Mouse (Mus musculus) left cerebral cortex, postnatal 14 days (tissue): ENCODE measurements around the gene Ell2. TPM values are rescaled to one million over a fixed set of nuclear protein-coding genes. Genes with fewer than 3 reads are reported as not detected.

Experiments
- DNase-seq, 2 experiments: peaks; one replicate each; pipeline ENCODE4 v3.0.0; 2021 to 2022; ENCODE audit warnings: low spot score in 2 of 2, mixed read lengths in 1 of 2
- intact Hi-C: fragments of 180-260 bp; cut with DNase I; formaldehyde crosslinking; loops from one replicate; pipeline ENCODE4 v1.15.1; 2025
- total RNA-seq, 2 experiments: library from RNA; stranded (reverse); gene quantifications; 2 replicates each; pipeline ENCODE4 v1.2.3; 2021

Ell2 gene
- total RNA-seq, 2 experiments from 2014 or later = 40.3 to 43.0 TPM

- intact Hi-C loops = no loop called here
- DNase-seq = no peak
Measured at GRCm38 (mm10) chr13:75726569-75727373, 20.2 kb downstream of the Ell2 start.

GRCm38 (mm10) chr13:75727932-75728331 lies 21.4 kb downstream of the Ell2 start:
- no peak for DNase-seq
- intact Hi-C loops = no loop called here

- no peak for DNase-seq
Measured at GRCm38 (mm10) chr13:75729834-75730233, 23.3 kb downstream of the Ell2 start.

GRCm38 (mm10) chr13:75730717-75731116 lies 24.2 kb downstream of the Ell2 start:
- intact Hi-C loops = no loop called here
- no peak for DNase-seq

More at GRCm38 (mm10) chr13:75729834-75730233, 23.3 kb downstream of the Ell2 start:
- intact Hi-C loops = no loop called here

- DNase-seq = no peak
- intact Hi-C loops = no loop called here
Measured at GRCm38 (mm10) chr13:75733594-75734161, 27.1 kb downstream of the Ell2 start.

GRCm38 (mm10) chr13:75734231-75734630 lies 27.7 kb downstream of the Ell2 start:
- no peak for DNase-seq
- intact Hi-C loops = no loop called here

- intact Hi-C loops = no loop called here
Measured at GRCm38 (mm10) chr13:75735606-75736005, 29.0 kb downstream of the Ell2 start.

GRCm38 (mm10) chr13:75737991-75738390 lies 31.4 kb downstream of the Ell2 start:
- intact Hi-C loops = no loop called here
- no peak for DNase-seq

More at GRCm38 (mm10) chr13:75735606-75736005, 29.0 kb downstream of the Ell2 start:
- DNase-seq = no peak

GRCm38 (mm10) chr13:75738536-75738935 lies 32.0 kb downstream of the Ell2 start:
- no peak for DNase-seq
- intact Hi-C loops = no loop called here

- intact Hi-C loops = no loop called here
- no peak for DNase-seq
Measured at GRCm38 (mm10) chr13:75738957-75739356, 32.4 kb downstream of the Ell2 start.

- peak in 1 of 2 experiments; percentile 17 for DNase-seq
- intact Hi-C loops = no loop called here
Measured at GRCm38 (mm10) chr13:75740018-75740417, 33.5 kb downstream of the Ell2 start.

GRCm38 (mm10) chr13:75741119-75741518 lies 34.6 kb downstream of the Ell2 start:
- no peak for DNase-seq
- intact Hi-C loops = no loop called here

- no peak for DNase-seq
- intact Hi-C loops = no loop called here
Measured at GRCm38 (mm10) chr13:75741736-75742729, 35.5 kb downstream of the Ell2 start.

GRCm38 (mm10) chr13:75742970-75743369 lies 36.4 kb downstream of the Ell2 start:
- intact Hi-C loops = no loop called here
- DNase-seq = no peak

GRCm38 (mm10) chr13:75744065-75744464 lies 37.5 kb downstream of the Ell2 start:
- no peak for DNase-seq

GRCm38 (mm10) chr13:75745328-75745727 lies 38.8 kb downstream of the Ell2 start:
- intact Hi-C loops = no loop called here
- no peak for DNase-seq

More at GRCm38 (mm10) chr13:75744065-75744464, 37.5 kb downstream of the Ell2 start:
- intact Hi-C loops = no loop called here

GRCm38 (mm10) chr13:75747265-75747664 lies 40.7 kb downstream of the Ell2 start:
- no peak for DNase-seq
- intact Hi-C loops = no loop called here

GRCm38 (mm10) chr13:75748685-75749084 lies 42.1 kb downstream of the Ell2 start:
- intact Hi-C loops = no loop called here
- DNase-seq = no peak

- no peak for DNase-seq
- intact Hi-C loops = no loop called here
Measured at GRCm38 (mm10) chr13:75750785-75751184, 44.2 kb downstream of the Ell2 start.
